Mouse (Mus musculus): ENCODE data around the gene Cblb.
A peak's percentile ranks its signal among the peaks of the same experiment; 100 is the strongest.

Cblb gene

GRCm38 (mm10) chr16:52031091-52031689 lies at the start of gene Cblb:
Gene Cblb, plus strand, starts transcription at chr16:52031225.
- DNase-seq (ENCODE audit: low spot score), result peak; percentile 98

DNA sequence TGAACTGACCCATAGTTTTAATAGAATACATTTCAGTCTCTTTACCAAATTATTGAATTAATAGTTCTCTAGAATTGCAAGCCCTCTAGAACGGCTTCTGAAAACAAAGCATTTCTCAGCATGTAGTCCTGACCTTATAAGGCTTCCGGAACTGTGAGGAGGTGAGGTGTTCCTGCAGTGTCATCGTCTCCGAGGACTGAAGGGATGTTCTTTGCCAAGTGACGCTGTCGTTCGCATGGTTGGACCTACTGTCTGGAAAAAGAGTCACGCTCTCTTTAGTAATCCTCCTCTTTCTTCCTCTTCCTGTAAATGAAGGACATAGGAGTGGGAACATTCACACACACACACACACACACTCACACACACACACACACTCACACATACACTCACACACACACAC lies 45.6 kb upstream of the Cblb start:
- DNase-seq (ENCODE audit: low spot score), result peak; percentile 47

GRCm38 (mm10) chr16:51986207-51986606 lies 44.8 kb upstream of the Cblb start:
- peak; percentile 57 for DNase-seq (ENCODE audit: low spot score)

GRCm38 (mm10) chr16:51987085-51987620 lies 43.9 kb upstream of the Cblb start:
- no peak for DNase-seq (ENCODE audit: low spot score)

DNA sequence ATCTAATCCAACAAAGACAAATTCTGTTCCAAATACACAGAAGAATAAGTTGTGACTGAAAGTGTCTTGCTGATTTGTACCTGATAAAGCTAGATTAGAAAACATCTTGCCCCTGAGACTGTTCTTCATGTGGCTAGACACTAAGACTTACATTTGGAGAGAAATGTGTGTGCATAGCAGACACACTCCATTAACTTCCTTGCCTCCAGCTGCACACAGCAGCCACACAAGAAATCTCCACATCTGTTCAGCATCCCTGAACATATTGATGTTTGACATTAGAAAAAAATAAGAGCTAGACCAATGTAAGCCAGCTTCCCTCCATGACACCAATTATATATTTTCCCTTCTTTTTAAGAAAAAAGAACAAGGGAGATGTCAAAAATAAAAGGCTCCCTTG lies 43.0 kb upstream of the Cblb start:
- no peak for DNase-seq (ENCODE audit: low spot score)

DNA sequence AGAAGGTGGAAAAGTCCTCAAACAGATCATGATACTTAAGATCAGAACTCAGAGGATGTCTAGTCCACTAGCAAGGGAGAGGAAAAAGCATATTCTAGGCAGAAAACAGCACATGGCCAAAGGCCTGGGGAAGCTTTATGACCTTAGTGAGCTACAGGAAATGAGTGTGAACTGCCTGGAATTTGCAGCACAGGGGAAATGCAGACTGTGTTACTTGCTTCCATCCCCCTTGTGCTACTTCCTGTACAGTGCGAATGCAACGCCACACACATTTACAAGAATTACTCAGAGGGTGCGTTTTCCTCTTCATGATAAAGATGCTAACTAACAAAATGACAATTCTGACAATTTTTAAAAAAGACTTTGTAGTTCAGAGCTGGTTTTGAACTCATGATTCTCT lies 41.8 kb upstream of the Cblb start:
- no peak for DNase-seq (ENCODE audit: low spot score)

GRCm38 (mm10) chr16:52000043-52000442 lies 31.0 kb upstream of the Cblb start:
- DNase-seq (ENCODE audit: low spot score), result no peak

DNA sequence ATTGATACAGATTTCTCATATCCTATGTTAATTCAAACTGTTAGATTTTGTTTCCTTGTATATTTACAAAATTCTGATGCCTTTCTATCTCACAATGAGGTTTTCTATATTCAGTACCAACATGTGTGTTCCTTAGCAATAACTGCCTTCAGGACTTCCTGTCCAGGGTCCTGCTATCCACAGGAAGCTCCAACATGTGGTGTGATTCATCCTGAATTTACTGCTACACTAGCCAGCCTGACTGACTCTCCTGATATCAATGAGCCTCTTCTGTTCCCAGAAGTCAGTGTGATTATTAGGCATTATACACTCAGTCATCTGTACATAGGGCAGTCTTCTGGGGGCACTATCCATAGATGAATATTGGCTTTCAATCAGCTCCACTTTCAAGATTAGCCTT lies 30.2 kb upstream of the Cblb start:
- DNase-seq (ENCODE audit: low spot score), result no peak

DNA sequence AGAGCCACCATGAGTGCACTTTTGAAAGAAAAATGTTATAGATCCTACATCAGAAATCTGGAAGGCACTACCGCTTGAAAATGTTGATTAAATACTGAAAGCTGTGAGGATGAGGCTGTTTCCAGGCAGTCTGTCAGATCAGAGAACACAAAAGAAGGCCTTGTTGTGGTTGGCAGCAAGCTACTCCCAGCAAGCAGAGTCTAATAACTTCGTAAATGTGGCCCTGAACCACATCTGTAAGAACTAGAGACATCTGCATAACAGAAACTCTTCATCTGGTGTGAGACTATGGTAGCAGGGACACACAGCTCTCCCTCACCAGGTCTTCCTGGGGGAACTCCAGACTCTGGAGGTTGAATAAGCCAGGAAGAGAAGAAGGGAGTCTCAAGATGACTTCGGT lies 24.0 kb upstream of the Cblb start:
- no peak for DNase-seq (ENCODE audit: low spot score)

DNA sequence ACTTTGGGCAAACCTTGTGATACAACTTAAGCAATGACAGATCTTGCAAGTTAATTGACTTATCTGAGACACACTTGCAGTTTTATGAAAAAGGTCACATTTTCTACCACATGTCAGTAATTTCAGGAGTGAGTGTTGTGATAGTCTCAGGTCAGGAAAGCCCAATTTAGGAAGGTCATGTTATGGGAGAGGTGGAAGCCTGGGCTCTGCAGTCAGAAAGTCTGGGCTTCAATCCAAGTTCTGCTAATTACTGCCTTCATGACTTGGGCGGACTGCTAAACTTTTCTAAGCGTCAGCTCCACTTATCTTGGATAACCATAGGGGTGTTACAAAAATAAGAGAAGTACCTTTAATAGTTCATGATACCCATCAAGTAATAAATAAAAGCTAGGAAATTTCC lies 22.6 kb upstream of the Cblb start:
- DNase-seq (ENCODE audit: low spot score), result no peak

DNA sequence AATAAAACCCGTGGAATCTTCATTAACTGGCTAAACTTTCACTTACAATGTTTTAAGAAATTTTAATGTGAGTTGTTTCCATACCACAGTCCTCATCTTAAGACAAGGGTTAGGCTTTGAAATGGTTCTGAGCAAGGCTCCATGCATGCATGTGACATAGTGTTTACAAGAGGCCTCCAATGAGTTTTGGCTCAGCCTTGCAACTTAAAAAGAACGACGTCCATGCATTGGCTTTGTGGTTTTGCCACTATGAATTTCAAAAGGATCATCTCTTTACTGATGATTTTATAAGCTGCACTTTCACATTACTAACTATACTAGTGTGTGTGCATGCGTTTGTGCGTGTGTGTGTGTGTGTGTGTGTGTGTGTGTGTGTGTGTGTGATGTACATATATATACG lies 21.6 kb upstream of the Cblb start:
- DNase-seq (ENCODE audit: low spot score), result no peak

DNA sequence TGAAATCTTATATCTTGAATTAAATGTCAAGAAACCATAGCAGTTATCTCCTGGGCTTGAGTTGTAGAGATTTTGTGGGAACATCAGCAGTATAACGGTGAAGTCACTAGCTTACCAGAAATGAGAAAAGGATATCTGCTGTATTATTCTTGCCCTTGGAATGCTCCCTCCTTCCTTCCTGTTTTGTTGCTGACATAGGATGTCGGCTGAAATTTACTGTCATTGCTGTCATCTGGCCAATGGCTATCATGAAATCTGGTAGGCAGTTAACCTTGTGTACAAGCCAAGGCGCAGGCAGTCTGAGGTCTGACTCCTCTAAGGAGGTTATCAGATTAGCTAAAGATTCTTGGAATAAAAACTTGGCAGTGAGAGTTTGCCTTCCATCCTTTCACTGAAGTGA lies 18.0 kb upstream of the Cblb start:
- DNase-seq (ENCODE audit: low spot score), result no peak

DNA sequence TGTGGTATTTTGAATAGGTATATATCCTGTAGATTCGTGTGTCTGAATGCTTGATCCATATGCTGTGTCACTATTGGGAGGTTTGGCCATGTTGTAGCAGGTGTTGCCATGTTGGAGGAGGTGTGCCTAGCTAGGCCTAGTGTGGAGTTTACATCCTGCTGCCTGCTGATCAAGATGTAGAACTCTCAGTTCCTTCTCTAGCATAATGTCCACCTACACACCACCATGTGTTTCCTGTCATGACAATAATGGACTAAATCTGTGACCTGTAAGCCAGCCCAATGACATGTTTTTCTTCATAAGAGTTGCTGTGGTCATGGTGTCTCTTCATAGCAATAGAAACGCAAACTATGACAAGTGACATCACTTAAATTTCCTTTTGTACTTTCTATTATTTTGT lies 17.2 kb upstream of the Cblb start:
- no peak for DNase-seq (ENCODE audit: low spot score)

- no peak for DNase-seq (ENCODE audit: low spot score)
Measured at GRCm38 (mm10) chr16:52023417-52023816, 7.6 kb upstream of the Cblb start.

DNA sequence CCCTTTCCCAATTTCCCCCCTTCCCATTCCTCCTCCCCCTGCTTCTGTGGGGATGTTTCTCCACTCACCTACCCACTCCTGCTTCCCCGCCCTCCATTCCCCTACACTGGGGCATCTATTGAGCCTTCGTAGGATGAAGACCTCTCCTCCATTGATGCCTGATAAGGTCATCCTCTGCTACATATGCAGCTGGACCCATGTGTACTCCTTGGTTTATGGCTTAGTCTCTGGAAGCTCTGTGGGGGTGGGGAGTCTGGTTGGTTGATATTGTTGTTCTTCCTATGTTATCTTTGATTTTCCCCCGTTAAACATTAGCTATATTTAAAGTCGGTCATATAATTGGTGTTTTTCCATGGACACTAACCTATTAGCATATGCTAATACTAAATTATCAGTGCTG lies 3.7 kb upstream of the Cblb start:
- DNase-seq (ENCODE audit: low spot score), result no peak

DNA sequence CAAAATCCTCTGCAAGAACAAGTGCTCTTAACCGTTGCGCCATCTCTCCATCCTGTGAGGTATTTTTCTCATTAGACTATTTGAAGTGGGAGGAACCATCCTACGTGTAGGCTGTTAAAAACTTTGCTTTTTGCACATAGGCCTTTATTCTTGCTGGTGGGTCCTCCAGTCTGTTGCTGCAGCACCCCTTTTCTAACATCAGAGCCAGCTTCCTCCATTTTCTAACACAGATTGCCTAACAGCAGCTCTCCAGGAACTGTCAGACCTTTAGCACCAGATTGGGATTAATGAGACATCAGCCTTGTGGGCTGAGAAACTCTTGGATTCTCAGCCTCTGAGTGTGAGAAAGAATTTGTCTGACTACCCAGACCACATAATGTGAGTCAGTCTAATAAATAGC lies 2.0 kb upstream of the Cblb start:
- DNase-seq (ENCODE audit: low spot score), result no peak

DNA sequence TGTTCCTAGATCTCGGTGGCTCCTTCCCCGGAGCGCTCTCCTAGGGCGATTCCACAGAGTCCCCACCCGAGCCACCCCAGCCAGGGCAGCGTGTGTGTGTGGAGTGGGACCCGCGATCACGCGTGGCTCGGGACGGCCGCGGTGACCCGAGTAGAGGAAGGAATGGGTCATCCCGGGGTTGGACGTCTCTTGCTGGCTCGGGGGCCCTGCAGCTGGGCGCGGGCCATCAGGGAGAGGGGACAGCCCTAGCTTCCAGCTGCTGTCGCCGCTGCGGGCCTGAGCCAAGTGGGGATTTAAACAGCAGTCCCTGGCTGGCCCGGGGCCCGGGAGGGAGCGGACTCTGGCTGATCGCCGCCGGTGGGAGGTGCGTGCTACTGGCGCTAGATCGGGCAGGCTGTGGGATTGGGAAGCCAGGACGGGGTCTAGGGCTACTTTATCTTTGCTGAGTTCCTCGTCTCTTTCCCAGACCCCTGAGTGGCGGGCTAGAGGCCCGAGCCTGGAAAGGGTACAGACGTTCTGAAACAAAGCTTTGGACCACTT lies 757 bp downstream of the Cblb start:
- peak; percentile 80 for DNase-seq (ENCODE audit: low spot score)

DNA sequence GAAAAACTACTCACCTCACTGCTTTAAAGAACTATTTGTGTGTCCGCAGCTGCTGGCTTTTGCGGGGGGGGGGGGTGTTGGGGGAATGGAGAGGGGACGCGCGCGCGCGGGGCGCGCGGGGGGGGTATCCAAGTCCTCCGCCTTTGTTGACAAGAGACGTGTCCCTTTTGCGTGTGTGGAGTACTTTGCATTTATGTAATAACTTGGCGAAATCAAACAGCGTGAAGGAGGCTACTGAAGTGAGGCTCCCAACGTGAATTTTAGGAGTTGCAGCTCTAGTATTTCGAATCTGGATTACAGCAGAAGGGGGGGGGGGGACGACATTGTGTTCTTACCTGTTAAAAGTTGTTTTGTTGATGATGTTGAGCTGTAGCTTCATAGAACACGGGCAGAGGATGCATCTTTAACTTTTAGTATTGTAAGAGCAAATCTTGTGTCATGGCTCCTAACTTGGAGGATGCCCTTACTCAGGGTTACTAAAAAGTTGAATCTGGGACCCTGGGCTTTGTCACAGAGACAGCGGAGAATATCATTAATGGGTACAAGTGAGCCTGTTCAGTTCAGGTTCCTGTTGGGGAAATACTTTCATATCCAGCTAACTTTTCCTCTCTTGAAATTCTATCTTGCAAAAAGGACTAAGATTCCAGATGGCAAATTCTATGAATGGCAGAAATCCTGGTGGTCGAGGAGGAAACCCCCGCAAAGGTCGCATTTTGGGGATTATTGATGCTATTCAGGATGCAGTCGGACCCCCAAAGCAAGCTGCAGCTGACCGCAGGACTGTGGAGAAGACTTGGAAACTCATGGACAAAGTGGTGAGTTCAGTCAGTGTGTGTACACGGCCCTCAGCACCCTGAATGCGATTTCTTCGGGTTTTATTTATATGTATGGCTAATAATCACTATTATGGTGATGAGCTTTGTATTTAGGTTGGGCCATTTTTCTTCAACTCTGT lies 1.6 kb downstream of the Cblb start:
- peak; percentile 31 for DNase-seq (ENCODE audit: low spot score)

GRCm38 (mm10) chr16:52033381-52034315 lies 2.6 kb downstream of the Cblb start:
- DNase-seq (ENCODE audit: low spot score), result no peak

DNA sequence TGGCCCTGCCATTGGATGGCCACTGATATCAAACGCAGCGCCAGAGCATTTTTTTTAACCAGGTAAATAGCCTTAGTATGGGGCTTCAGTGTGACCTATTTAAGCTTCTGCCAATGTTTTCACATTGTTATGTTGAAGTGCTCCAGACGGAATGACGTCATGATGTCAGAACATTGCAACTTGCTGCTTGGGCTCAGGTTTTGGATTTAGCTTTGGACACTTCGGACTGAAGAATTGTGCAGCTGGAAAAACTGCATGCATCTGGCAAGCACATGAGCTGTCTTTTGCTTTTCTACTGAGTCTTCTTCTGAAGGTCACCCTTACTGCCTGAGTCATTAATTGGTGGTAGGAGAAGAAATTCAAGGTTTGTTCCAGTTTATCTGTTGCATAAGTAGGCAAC lies 3.3 kb downstream of the Cblb start:
- DNase-seq (ENCODE audit: low spot score), result no peak

GRCm38 (mm10) chr16:52036295-52036694 lies 5.3 kb downstream of the Cblb start:
- no peak for DNase-seq (ENCODE audit: low spot score)

DNA sequence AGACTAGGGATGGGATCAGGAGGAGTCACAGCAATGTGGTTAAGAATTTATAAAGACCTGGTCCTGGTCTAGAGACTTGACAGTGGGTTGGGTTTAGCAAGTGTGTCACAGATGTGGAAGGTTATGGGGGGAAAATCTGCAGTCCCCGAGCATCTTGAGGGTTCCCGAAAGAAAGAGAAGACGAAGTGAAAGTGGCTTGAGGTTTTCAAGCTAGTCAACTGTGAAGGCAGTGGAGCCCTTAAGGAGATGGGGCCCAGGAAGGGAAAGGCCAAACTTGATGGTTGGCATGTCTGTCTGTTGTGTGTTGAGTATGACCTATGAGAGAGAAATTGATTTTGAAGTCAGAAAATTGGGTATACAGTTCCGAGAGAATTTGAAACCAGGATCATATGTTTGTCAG lies 7.3 kb downstream of the Cblb start:
- DNase-seq (ENCODE audit: low spot score), result no peak

Measured in retina, embryonic 14.5 days (tissue).